Mouse (Mus musculus) midbrain, embryonic 11.5 days (tissue): ENCODE data around the gene Scgb1b30. TPM values are rescaled to one million over a fixed set of nuclear protein-coding genes. Genes with fewer than 3 reads are reported as not detected.
A peak's percentile ranks its signal among the peaks of the same experiment; 100 is the strongest.

Experiments used
- ATAC-seq: fragments of 200-750 bp; cut with Nextera tagmentation; 2 replicates; pipeline ENCODE4 v1.8.0; 2017; ENCODE audit warnings: moderate TSS enrichment, moderate library complexity; ENCODE audit not compliant: low FRiP score
- DNase-seq: peaks from one replicate; pipeline ENCODE4 v3.0.0; 2015; ENCODE audit warnings: low spot score; ENCODE audit errors: missing footprints
- H3K27ac ChIP-seq: fragments of 300-500 bp; sonication (generic); 2 replicates; pipeline ENCODE4 v1.5.1; 2014; ENCODE audit warnings: low read depth, low read length
- H3K27me3 ChIP-seq: fragments of 300-500 bp; sonication (generic); 2 replicates; pipeline ENCODE4 v1.6.1; 2014; ENCODE audit warnings: mild to moderate bottlenecking, low read length, moderate library complexity, mixed read lengths; ENCODE audit not compliant: control insufficient read depth, insufficient read depth
- H3K36me3 ChIP-seq: fragments of 300-500 bp; sonication (generic); 2 replicates; pipeline ENCODE4 v1.6.1; 2014; ENCODE audit warnings: mild to moderate bottlenecking, low read length, moderate library complexity, mixed read lengths; ENCODE audit not compliant: control insufficient read depth, insufficient read depth
- H3K4me1 ChIP-seq: fragments of 300-500 bp; sonication (generic); 2 replicates; pipeline ENCODE4 v1.6.1; 2014; ENCODE audit warnings: low read length; ENCODE audit not compliant: control insufficient read depth, insufficient read depth
- H3K4me2 ChIP-seq: fragments of 300-500 bp; sonication (generic); 2 replicates; pipeline ENCODE4 v1.6.1; 2014; ENCODE audit warnings: mild to moderate bottlenecking, moderate library complexity
- H3K4me3 ChIP-seq: fragments of 300-500 bp; sonication (generic); 2 replicates; pipeline ENCODE4 v1.5.1; 2014; ENCODE audit warnings: low read depth, low read length
- H3K9ac ChIP-seq: fragments of 300-500 bp; sonication (generic); 2 replicates; pipeline ENCODE4 v1.6.1; 2014; ENCODE audit warnings: low read length
- H3K9me3 ChIP-seq: fragments of 300-500 bp; sonication (generic); 2 replicates; pipeline ENCODE4 v1.6.1; 2016; ENCODE audit warnings: low read length; ENCODE audit not compliant: control insufficient read depth
- WGBS: fragments of 180-500 bp; shearing (Covaris S2); extraction: QIAGEN DNeasy Blood & Tissue Kit; methylation state at CpG from one replicate; pipeline ENCODE4 v1.1.7; 2014; 5-methylcytosine and 5-hydroxymethylcytosine counted together
- polyA plus RNA-seq: library from polyadenylated mRNA; unstranded; fragments of >200 nt; fragmentation: Nextera tagmentation; extraction: Ambion mirVana; gene quantifications from 2 replicates; pipeline ENCODE4 v1.2.1, GENCODE M21; 2014

The Scgb1b30 gene
- polyA plus RNA-seq, 1 experiment from 2014 or later: not detected

DNA sequence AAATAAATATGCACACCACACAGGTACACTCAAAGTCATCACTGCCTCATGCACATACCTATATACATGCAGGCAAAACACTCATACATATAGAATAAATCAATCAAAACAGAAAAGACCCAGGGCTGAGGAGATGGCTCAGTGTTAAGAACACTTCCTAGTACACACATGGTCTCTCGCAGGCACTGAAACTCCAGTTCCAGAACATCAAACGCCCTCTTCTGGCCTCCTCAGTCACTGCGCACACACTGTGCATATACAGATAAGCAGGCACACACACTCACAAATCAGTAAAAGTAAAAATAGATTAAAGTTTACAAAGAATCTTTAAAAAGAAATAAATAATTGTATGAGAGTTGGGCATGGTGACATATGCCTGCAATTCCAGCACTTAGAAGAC, 31.1 kb downstream of the Scgb1b30 start:
- H3K27ac ChIP-seq: no peak overlapping the region
- H3K4me1 ChIP-seq: 0 out of 2 replicates have a peak, but pooled peaks cover 2% of the 10 kb centered on the region
- no peaks in the 10 kb centered on the region for H3K36me3 ChIP-seq
- peaks cover 5% of the 10 kb centered on the region; the same call in 1 of the 2 replicates for H3K9me3 ChIP-seq
- ATAC-seq: no peak
- H3K4me3 ChIP-seq: no peak overlapping the region
- DNase-seq: no peak
- no peak overlapping the region for H3K9ac ChIP-seq
- no peaks in the 10 kb centered on the region for H3K27me3 ChIP-seq
- H3K4me2 ChIP-seq: no peak overlapping the region
- 84% methylated on average over 3 of the region's 3 CpGs for WGBS

DNA sequence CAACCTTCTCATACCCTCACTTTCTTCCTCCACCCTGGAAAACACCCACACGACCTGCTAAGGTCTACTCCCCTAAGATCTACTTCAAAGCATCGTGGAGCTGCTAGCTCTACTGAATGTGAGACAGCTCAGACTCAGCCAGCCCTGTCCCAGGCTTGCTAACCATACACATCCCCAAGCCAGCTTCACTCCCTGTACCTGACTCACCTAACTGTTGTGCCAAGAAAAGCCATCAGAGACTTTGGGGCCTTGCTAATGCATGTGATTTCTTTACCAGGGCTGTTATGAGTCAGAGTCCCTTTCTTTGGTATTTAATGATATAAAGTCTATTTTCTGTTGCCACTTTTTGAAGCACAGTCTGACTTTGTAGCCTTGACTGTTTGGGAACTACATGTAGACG, 35.9 kb downstream of the Scgb1b30 start:
- peaks cover 10% of the 10 kb centered on the region for H3K4me1 ChIP-seq
- 79% methylated on average over 3 of the region's 3 CpGs for WGBS
- ATAC-seq: no peak
- no peak for DNase-seq
- peaks cover 5% of the 10 kb centered on the region; the same call in 1 of the 2 replicates for H3K9me3 ChIP-seq
- H3K27ac ChIP-seq: no peak overlapping the region
- H3K4me2 ChIP-seq: peak overlapping the region; percentile 54; the same call in 1 of the 2 replicates
- H3K9ac ChIP-seq: no peak overlapping the region
- H3K27me3 ChIP-seq: no peaks in the 10 kb centered on the region
- no peak overlapping the region for H3K4me3 ChIP-seq
- no peaks in the 10 kb centered on the region for H3K36me3 ChIP-seq

DNA sequence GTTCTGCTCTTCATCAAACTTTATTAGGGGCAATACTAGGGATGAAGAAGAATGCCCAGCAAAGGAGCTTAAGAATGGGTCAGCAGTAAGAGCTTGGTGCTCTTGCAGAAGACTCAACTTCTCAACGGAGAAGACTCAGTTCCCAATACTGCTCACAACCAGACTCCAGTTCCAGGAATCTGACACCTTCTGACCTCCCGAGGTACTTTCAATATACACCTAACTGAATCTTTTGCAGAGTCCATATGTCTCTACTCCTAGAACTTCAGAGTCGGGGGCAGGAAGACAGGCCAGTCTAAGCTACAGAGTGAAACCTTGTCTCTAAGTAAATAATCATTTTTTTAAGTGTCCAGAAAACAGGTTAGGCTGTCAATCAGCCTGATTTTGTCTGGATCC, 36.7 kb downstream of the Scgb1b30 start:
- no peaks in the 10 kb centered on the region for H3K36me3 ChIP-seq
- ATAC-seq (peak; percentile 7; the same call in 1 of the 2 replicates), DNase-seq (peak; percentile 90)
- peaks cover 10% of the 10 kb centered on the region for H3K4me1 ChIP-seq
- H3K9ac ChIP-seq: peak overlapping the region; percentile 77; the same call in 1 of the 2 replicates
- 21% methylated on average over 3 of the region's 3 CpGs for WGBS
- H3K27ac ChIP-seq: no peak overlapping the region
- peak overlapping the region; percentile 54 for H3K4me2 ChIP-seq
- peaks cover under 1% of the 10 kb centered on the region; the same call in 1 of the 2 replicates for H3K9me3 ChIP-seq
- H3K27me3 ChIP-seq: no peaks in the 10 kb centered on the region
- peak overlapping the region; percentile 78 for H3K4me3 ChIP-seq

DNA sequence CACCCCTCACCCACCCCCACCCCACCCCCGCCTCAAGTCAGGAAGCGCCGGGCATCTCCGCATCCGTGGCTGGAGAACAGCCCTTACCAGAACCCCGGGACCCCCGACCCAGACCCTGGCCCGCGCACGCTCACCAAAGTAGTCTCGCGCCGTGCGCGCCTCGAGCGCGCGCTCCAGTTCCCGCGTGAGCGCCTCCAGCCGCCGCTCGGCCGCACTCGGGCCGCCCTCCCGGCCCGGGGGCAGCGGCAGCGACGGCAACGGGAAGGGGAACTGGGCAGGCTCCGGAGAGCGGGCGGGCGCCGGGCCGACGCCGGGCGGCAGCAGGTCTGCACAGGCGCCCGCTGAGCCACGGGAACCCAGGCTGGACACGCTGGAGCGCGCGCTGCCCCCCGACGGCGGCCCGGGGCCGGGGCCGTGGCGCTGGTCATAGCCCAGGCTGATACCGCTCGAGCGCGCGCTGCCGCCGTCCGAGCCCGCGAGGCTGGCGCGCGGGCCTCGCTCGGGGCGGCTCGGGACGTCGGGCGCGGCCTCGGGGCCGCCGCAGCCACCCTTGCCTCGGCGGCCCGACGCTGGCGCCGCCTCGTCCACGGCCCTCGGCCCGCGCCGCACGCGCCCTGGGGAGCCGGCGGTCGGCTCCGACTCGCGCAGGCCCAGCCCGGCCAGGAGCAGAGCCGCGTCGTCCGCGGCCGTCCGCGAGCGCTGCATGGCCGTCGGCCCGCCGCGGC, 37.3 kb downstream of the Scgb1b30 start:
- DNase-seq (peak; percentile 95), ATAC-seq (peak; percentile 84)
- Histone ChIP-seq H3K4me2 (peak overlapping the region; percentile 54), H3K9ac (peak overlapping the region; percentile 77), H3K36me3 (no peaks in the 10 kb centered on the region), H3K4me1 (peaks cover 10% of the 10 kb centered on the region), H3K9me3 (no peaks in the 10 kb centered on the region), H3K27me3 (no peaks in the 10 kb centered on the region), H3K4me3 (peak overlapping the region; percentile 78), H3K27ac (no peak overlapping the region; the same call in 1 of the 2 replicates)
- 1% methylated on average over 62 of the region's 116 CpGs for WGBS

DNA sequence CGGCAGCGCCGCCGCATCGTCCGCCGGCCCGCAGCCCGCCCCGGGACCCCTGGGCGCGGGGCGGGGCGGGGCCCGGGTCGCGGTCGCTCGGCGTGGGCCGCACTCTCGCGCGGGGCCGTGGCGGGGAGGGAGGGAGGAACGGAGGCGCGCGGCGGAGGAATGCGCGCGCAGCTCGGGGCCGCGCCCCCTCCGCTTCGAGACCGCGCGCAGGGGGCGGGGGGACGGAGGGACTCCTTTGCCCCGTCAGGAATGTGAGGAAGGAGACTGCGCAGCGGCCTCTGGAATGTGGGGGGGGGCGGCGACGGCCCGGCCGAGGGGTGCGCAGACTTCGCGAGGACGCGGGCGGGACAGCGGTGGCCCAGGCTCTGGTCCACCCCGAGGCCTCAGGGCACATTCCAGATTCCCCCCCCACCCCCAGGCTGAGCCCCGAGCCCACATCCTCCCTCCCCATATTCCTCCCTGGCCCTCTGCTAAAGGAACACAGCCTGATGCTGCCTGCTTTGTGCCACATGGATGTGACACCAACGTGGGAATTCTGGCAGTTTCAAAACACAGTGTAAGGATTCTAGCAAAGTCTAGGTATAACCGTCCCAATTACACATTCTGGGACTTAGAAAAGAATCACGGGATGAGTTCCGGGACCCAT, 38.0 kb downstream of the Scgb1b30 start, which contains the start of gene Wtip:
Gene Wtip, minus strand, starts transcription at position 152 of the 646 bp plus-strand sequence.
- Histone ChIP-seq H3K27me3 (no peaks in the 10 kb centered on the region), H3K4me2 (peak within 1 kb of the TSS; percentile 54), H3K36me3 (no peaks in the 10 kb centered on the region), H3K4me1 (peaks cover 10% of the 10 kb centered on the region), H3K9ac (peak within 1 kb of the TSS; percentile 77), H3K4me3 (peak within 1 kb of the TSS; percentile 78), H3K9me3 (no peaks in the 10 kb centered on the region), H3K27ac (no peak within 1 kb of the TSS; the same call in 1 of the 2 replicates)
- peak; percentile 93 for ATAC-seq
- peak; percentile 98 for DNase-seq
- WGBS: 4% methylated on average over 17 of the region's 65 CpGs

DNA sequence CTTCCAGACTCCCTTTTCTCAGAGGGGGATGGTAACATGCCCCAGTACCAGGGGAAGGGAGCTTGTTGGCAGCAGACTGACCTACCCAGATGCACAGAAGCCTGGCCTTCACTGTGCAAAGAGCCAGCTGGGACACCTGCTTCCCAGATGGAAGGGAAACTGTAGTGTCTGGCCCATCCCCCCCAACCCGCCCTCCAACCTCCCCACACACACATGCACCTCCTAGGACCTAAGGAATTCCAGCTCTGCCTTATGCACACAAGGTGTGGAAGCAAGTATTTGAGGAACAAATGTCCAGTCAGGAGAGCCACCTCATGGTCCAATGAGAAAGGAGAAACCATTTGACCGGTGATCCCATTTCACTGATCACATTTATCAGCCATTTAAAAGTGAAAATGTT, 39.1 kb downstream of the Scgb1b30 start:
- Histone ChIP-seq H3K4me2 (no peak overlapping the region), H3K27me3 (no peaks in the 10 kb centered on the region), H3K4me1 (peaks cover 10% of the 10 kb centered on the region), H3K9ac (no peak overlapping the region), H3K9me3 (no peaks in the 10 kb centered on the region), H3K4me3 (no peak overlapping the region), H3K27ac (no peak overlapping the region), H3K36me3 (no peaks in the 10 kb centered on the region)
- WGBS: 86% methylated on average over 2 of the region's 2 CpGs
- ATAC-seq (no peak), DNase-seq (no peak)

DNA sequence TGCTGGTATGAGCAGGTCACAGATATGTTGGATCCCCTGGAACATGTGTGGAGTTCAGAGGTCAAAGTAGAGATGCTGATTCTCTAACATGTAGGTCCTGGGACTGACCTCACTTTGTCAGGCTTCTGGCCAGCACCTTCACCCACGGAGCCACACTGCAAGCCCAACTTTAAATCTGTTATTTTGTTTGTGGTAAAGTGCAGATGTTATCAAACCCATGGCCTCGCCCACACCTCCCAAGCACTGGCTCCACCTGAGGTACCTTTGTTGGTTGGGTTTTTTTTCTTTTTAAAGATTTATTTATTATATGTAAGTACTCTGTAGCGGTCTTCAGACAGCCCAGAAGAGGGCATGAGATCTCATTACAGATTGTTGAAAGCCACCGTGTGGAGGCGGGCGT, 44.3 kb downstream of the Scgb1b30 start:
- Histone ChIP-seq H3K4me3 (no peak overlapping the region), H3K4me2 (no peak overlapping the region), H3K4me1 (no peaks in the 10 kb centered on the region), H3K27ac (no peak overlapping the region), H3K27me3 (no peaks in the 10 kb centered on the region), H3K9me3 (no peaks in the 10 kb centered on the region), H3K36me3 (peaks cover 33% of the 10 kb centered on the region), H3K9ac (no peak overlapping the region)
- DNase-seq: no peak
- ATAC-seq: 0 out of 2 replicates have a peak, but pooled peaks have one; percentile 19
- WGBS: 92% methylated on average over 6 of the region's 6 CpGs

DNA sequence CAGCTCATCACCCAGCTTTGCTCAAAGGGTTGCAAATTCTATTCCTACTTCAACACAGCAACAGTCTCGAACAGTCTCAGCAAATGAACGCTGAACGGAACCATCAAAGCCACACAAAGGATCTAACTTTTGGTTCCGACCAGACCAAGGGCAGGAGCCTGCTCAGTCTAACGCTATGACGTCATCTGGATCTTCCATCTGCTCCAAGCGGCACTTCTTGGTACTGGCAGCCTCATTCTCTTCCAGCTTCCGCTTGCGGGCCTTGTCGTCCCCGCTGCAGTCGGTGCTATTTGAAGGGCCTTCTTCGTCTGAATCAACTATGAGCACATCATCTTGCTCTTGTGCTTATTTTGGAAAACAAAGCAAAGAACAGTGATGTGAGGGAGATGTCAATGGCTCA, 45.9 kb downstream of the Scgb1b30 start:
- peaks cover 41% of the 10 kb centered on the region for H3K36me3 ChIP-seq
- H3K9me3 ChIP-seq: no peaks in the 10 kb centered on the region
- no peak overlapping the region for H3K9ac ChIP-seq
- H3K4me3 ChIP-seq: no peak overlapping the region
- H3K4me2 ChIP-seq: no peak overlapping the region
- DNase-seq (no peak), ATAC-seq (no peak)
- WGBS: 96% methylated on average over 13 of the region's 13 CpGs
- H3K27ac ChIP-seq: no peak overlapping the region
- H3K27me3 ChIP-seq: no peaks in the 10 kb centered on the region
- H3K4me1 ChIP-seq: no peaks in the 10 kb centered on the region

DNA sequence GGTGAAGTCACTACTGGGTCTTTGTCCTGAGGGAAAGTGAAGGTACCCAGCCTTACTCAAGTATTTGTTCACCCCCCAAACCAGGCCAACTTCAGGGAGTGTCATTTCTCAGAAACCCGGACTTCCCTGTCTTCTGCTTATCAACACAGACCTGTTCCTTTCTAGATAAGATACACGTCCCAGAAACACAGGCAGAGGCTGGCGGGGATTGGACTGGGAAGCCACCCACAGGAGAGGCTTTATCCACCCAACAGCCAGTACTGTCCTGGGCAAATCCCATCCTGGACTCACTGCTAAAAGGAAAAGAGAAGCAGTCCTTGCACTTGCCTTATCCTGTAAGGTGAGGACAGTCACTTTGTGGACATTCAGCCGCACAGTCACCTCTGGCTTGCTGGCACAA, 52.0 kb downstream of the Scgb1b30 start:
- Histone ChIP-seq H3K27me3 (no peaks in the 10 kb centered on the region), H3K4me3 (no peak overlapping the region), H3K4me1 (no peaks in the 10 kb centered on the region), H3K9me3 (no peaks in the 10 kb centered on the region), H3K9ac (no peak overlapping the region), H3K27ac (no peak overlapping the region), H3K36me3 (peaks cover 70% of the 10 kb centered on the region), H3K4me2 (no peak overlapping the region)
- no peak for ATAC-seq
- WGBS: 92% methylated on average over 4 of the region's 4 CpGs
- DNase-seq: no peak
